ENCODE assay signal across 8 mouse cellular contexts in the genomic region with DNA sequence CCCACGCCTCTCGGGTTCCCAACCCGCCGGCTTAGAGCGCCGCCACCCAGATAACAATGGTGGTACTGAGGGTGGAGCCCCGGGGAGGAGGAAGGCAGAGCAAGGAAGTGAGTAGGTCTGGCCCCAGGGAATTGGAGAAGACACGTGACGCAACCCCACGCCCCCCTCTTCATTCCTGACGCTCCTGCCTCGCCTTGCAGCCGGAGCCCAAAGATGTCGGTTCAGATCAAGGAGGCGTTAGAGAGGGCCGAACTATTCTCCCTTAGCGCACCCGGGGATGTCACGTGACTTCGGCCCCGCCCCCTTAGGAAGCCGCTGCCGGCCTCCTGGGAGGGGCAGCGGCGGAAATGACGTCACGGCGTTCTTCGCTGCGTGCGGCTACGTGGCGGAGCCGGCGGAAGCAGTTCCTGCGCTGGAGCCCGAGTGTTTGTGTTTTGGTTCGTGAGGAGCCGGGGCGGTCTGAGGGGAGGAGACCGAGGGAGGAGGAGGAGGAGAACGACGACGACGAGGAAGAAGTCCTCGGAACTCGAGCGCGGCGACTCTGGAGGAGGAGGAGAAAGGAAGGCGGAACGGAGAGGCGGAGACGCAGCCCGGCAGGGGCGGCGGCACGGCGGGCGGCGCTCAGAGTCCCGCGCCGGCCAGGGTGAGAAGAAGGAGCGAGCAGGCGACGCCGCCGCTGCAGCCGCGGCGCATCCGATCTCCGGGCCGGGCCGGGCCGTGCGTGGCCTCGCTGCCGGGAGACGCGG. TPM values are rescaled to one million over a fixed set of nuclear protein-coding genes. Genes with fewer than 3 reads are reported as not detected.
DNase-seq lines count a peak whose midpoint lies in the region; ATAC-seq lines count a peak whose summit lies in the region.

Rab5a (plus strand) TSS at position 377 of the 746 bp plus-strand sequence.

- no peaks in the 10 kb centered on the region for H3K36me3 ChIP-seq in hindbrain, embryonic 16.5 days (ENCODE audit: control insufficient read depth, insufficient read depth, low read length)
- peaks cover 5% of the 10 kb centered on the region; the same call in 1 of the 2 replicates for H3K36me3 ChIP-seq in macrophage (ENCODE audit: inconsistent target)

- peak; percentile 99 for DNase-seq in WW6 (ENCODE audit: low read depth, low spot score)
- peak; percentile 99 for DNase-seq in cerebellum, postnatal 4 days (ENCODE audit: low spot score in 2 of 2)
- peak; percentile 99 for DNase-seq in gastrocnemius, adult 18-20 months (ENCODE audit: low spot score)
- peak; percentile 100 for DNase-seq in left cerebral cortex, adult 18-20 months (ENCODE audit: low spot score in 2 of 2)
- DNase-seq in right cerebral cortex, adult 18-20 months, result peak; percentile 99
- peak; percentile 99 for DNase-seq in urinary bladder, postnatal 10 days (ENCODE audit: low spot score)

- ATAC-seq in hindbrain, embryonic 16.5 days, result peak; percentile 98

- WGBS in hindbrain, embryonic 16.5 days, result under 1% methylated on average over 70 of the region's 82 CpGs
- WGBS in macrophage (ENCODE audit: missing documents), result under 1% methylated on average over 68 of the region's 82 CpGs

- H3K4me1 ChIP-seq in hindbrain, embryonic 16.5 days (ENCODE audit: control insufficient read depth, insufficient read depth, low read depth, low read length), result peaks cover 18% of the 10 kb centered on the region

- peak within 1 kb of the TSS; percentile 96 for H3K9ac ChIP-seq in hindbrain, embryonic 16.5 days (ENCODE audit: low read depth, low read length)

- peak within 1 kb of the TSS; percentile 100 for H3K27ac ChIP-seq in hindbrain, embryonic 16.5 days (ENCODE audit: low read depth, low read length)
- H3K27ac ChIP-seq in macrophage, result peak within 1 kb of the TSS; percentile 90

- peaks cover 44% of the 10 kb centered on the region for H3K79me2 ChIP-seq in macrophage (ENCODE audit: inconsistent target)

- peak within 1 kb of the TSS; percentile 85 for H3K4me2 ChIP-seq in hindbrain, embryonic 16.5 days (ENCODE audit: low read length)

- no peaks in the 10 kb centered on the region for H3K27me3 ChIP-seq in hindbrain, embryonic 16.5 days (replicated peaks; ENCODE audit: control insufficient read depth, insufficient read depth, low read length)

- H3K4me3 ChIP-seq in hindbrain, embryonic 16.5 days (ENCODE audit: low read length), result peak within 1 kb of the TSS; percentile 100
- peak within 1 kb of the TSS; percentile 84 for H3K4me3 ChIP-seq in macrophage (ENCODE audit: inconsistent target)

- H3K9me3 ChIP-seq in hindbrain, embryonic 16.5 days (ENCODE audit: control insufficient read depth, low read length), result no peaks in the 10 kb centered on the region

RNA-seq across cellular contexts. Expression of gene Rab5a, which starts in this region (rescaled TPM):
- total RNA-seq in gastrocnemius, adult 18-20 months (2021), result 10 to 100 TPM; 49.5 to 52.4 TPM
- 103 and 111 TPM in 2 replicates for polyA plus RNA-seq in hindbrain, embryonic 16.5 days (2015; fragmentation: Nextera tagmentation; extraction: Ambion mirVana)
- total RNA-seq in left cerebral cortex, adult 18-20 months (2021), result 100 to 1,000 TPM; 126 to 128 TPM
- 10 to 100 TPM; 26.9 to 74.0 (median 46.1) TPM for total RNA-seq in macrophage (2018; cell fraction: chromatin; rRNA removed)
- total RNA-seq in macrophage (2018; cell fraction: cytosol; rRNA removed), result 10 to 100 TPM; 61.2 to 90.0 (median 78.2) TPM
- 10 to 100 TPM; 32.9 to 93.9 (median 55.4) TPM for total RNA-seq in macrophage (2018; cell fraction: nucleus; rRNA removed)
- polyA plus RNA-seq in macrophage (2018), result 66.5 to 84.2 TPM (median 67.4 TPM) in 3 replicates

Comparison
In these comparisons a context has a peak if more than half of its experiments do, and no peak if none do; other contexts are left out.
1. Peak in every context shown above with its lines: DNase-seq, ATAC-seq, H3K4me3 ChIP-seq and H3K27ac ChIP-seq.